Mouse (Mus musculus) spleen, adult 12 weeks (tissue): ENCODE measurements around the gene Krt80.

ENCODE experiments used
- DNase-seq: peaks from one replicate; pipeline ENCODE4 v3.0.0; 2022; ENCODE audit warnings: low spot score

The Krt80 gene

DNA sequence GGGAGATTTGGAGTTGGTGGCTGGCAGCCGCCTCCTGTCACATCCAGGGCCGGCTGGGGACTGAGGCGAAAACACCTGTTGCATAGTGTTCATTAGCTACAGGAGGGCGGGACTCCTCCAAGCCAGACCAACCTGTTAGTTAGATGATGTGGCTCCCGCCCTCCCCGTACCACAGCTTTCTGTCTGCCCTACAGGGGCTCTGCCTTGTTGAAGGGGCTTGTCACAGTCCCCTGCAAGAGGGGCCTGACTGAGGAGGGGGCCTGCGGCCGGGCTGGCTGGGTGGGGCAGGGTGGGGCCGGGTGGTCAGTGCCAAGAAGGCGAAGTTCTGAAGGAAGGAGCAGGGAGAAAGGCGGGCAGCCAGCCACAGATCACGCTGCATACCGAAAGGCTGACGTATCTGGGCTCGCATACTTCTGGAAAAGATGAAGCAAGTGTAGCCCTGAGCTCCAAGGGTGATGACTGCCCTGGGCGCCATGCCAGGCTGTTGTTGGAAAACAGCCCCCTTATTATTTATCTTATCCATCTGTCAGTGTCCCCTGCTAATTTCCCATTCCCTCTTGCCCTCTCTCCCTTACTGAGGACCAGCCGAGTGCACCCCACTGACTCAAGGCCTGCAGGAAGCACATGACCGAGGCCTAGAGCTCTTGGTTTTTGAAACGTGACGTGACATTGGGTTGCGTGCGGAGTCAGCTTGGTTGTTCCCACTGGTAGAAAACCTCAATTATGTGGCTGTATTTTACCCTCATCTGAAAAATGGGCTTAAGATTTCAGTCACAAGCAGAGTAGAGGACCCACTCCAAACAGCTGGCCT lies at the start of gene Krt80:
Gene Krt80, minus strand, starts transcription at position 62 of the 811 bp plus-strand sequence.
- no peak for DNase-seq

DNA sequence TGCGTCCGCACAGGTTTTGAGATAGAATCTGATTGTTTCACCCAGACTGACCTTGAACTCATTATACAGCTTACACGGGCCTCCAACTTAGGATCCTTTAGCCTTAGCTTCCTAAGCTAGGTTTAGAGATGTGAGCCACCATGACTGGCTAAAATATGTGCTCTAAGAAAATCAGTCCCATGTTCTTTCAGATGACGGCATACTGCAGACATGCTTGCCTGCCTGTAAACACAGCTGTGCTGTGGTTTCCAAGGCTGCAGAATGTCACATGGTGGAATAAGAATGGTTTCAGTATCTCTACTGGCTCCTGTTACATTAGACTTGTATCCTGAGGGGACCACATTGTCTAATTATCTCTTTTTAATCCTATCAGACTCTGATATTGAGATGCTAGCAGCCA lies 49.0 kb upstream of the Krt80 start:
- DNase-seq = no peak

DNA sequence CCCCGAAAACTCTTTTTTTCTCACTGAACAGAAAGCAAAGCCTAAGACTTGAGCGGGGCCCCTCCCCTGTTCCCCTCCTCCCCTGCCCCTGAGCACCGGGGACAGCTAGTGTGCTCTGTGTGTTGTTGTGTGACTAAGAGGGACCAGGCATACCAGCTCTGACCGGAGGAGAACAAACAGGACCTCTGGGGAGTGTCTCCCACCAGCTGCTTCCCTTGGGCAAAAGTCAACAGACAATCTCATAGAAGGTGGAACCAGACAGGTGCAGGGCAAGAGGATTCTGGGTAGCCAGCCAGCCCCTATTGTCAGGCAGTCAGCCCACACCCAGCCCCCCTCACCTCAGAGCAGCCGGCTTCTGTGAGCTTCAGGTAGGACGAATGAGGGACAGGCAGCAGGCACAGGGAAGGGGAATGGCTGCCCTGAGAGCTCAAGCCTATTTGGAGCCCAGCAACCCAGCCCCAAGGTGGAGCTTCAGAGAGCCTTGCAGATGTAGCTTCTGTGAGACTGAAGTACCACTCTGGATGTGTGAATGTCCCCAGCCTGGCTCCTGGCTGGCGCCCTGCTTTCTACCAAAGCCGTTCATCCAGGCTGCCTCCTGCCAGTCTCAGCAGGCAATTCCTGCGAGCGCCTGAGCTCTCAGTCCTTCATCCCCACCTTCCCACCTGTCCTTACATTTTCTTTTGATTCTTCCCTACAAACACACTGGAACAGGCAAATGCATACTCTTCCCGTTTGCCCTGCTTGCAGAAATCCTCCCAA lies 45.0 kb upstream of the Krt80 start:
- DNase-seq = no peak

DNA sequence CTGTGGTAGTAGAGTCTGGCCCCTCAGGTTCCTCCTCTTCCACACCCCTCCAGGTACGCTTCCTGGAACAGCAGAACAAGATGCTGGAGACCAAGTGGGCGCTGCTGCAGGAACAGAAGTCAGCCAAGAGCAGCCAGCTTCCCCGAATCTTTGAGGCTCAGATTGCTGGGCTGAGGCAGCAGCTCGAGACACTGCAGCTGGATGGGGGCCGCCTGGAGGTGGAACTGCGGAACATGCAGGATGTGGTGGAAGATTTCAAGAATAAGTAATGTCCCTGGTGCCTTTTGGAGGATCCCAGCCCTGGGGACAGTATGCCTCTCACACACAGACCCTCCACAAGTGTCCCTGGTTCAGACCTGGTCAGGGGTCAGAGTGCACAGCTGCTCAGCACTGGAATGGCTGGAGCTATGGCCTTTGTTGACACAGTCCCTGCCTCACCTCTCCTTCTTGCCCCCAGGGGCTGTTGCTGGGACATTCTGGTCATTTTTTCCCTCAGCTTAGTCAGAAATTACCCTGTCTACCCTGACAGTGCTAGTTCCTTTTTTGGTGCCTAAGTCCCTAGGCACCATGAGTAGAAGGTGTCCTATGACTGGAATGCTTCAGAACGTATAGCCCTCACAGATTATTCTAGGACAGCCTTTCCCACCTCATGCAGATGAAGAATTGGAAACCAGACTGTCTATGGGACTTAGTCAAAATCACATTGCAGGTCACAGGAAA lies 44.1 kb upstream of the Krt80 start:
- DNase-seq = no peak

DNA sequence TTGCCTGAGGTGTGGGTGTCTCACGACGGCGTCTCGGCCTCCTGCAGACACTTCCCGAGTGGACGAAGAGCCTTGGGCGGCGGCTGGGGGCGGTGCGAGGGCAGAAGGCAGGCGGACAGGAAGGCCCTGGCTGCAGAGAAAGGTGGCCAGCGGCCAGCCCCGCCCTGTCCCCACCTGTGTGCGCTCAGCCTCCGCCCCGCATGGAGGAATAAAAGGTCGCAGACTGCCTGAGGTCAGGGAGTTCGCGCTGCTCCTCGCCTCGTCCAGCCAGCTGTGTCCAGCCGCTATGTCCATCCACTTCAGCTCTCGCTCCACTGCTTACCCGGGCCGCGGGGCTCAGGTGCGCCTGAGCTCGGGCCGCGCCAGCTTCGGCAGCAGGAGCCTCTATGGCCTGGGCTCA lies 42.2 kb upstream of the Krt80 start:
- no peak for DNase-seq

DNA sequence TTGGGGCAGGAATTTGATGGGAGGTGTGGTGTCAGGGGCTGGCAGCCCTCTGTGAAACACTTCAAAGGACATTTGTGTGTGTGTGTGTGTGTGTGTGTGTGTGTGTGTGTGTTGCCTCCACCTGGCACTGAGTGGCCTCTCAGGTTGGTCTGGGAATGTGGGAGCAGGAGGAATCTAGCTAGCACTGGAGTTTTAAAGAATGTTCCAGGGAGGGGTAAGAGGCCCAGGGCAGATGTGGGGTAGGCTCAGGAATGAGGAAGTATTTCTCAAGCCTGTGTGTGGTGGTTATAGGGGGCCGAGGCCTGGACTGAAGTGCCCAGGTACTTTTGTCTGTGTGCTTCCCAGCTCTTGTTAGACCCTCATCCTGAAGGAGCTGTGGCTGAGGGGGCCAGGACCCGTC lies 40.8 kb upstream of the Krt80 start, which contains the start of gene Krt7:
Gene Krt7, plus strand, starts transcription at position 269 of the 400 bp plus-strand sequence.
- no peak for DNase-seq

DNA sequence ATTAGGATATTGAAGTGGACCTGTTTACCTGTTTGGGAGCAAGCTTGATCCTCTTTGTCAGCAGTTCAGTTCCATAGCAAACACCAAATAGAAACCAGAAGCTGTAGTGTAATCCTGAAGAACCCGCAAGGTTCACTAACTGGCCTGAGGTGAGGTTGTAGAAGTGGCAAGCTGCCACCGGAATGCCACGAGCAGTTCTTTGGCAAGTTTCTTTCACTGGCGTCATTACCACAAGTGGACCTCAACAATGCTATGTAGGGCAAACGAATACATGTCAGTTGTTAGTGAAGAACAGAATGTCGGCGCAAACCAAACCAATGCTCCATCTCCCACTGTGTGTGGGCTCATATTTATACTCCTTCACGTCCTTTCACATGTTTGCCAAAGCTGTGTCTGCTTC lies 28.3 kb upstream of the Krt80 start:
- DNase-seq = no peak

DNA sequence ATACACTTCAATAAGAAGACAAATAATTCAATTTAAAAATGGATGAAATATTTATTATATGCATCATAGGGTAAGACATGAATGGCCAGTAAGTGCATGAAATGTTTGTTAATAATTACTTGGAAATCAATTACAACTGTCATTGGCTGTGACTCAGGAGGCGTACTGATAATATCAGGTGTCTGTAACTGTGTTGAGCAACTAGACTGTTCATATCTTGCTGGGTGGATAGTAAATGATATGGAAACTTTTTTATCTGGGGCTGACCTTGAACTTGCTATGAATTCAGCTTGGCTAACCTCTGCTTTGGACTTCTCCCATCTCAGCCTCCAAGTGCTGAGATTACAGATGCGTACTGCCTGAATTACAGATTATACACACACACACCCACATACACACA lies 27.7 kb upstream of the Krt80 start:
- no peak for DNase-seq

DNA sequence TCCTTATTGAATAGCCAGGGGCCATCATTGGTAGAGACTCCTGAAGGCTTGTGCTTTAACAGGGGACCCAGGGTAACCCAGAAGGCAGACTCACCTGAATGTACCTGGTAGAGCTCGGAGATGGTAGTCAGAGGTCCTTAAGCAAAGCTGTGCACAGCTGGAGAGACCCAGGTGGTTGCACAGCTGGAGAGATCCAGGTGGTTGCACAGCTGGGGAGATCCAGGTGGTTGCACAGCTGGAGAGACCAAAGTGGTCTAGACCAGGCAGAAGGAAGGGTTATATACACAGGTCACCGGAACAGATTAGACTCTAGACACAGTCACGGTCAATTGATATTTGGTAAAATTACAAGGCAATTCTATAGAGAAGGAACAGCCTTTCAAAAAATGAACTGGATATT lies 27.0 kb upstream of the Krt80 start:
- DNase-seq = no peak

DNA sequence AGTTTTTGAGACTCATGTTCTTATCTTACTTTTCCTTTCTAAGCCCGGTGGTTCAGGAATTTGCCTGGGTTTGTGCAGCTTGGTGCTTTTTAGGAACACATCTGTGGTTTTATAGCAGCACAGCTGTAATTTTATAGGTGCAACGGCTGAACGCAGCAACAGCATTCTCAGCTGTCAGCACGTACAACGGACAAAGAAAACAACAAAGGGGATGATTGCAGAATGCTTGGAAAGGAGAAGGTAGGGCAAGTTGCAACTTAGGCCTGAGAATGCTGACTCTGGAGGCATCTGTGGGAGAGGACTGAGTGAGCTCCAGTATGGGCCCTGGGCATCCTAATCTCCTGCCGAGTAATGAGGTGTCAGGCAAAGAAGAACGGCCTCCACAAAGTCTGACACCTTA lies 26.5 kb upstream of the Krt80 start:
- no peak for DNase-seq

DNA sequence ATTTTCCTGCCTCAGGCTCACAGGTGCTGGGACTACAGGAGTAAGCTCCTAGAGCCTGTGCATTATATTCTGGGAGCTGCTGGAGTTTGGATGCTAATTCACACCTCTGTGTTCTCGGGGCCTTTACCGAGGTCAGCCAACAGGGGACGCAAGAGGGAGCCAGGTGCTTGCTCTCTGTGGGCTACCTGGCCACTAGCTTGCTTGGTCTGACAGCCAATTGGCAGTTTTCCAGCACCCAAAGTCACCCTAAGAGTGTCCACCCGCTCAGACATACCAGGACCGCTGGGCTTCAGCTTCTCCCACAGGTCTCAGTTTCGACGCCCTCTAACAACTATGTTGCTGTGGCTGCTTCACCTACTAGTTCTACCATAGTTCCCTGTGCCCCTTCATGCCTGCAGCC lies 24.9 kb upstream of the Krt80 start:
- DNase-seq = no peak

DNA sequence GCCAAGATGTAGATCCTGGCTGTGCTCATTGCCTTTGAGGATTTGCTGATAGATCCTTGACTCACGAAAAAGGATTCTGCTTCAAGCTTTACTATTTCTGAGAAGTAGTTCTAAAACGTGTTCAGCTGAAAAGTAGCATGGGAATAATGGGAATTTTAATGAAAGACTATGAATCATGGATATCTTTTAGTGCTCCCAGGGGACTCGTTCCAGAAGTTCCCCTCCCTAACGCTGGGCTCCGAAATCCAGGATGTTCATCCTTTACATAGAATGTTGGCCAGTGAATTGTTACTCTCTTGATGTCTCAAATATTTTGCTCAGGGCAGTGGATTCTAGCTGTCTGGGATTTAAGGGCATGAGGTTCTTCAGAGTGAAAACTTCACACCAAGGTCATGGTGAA lies 22.3 kb upstream of the Krt80 start:
- DNase-seq = no peak

DNA sequence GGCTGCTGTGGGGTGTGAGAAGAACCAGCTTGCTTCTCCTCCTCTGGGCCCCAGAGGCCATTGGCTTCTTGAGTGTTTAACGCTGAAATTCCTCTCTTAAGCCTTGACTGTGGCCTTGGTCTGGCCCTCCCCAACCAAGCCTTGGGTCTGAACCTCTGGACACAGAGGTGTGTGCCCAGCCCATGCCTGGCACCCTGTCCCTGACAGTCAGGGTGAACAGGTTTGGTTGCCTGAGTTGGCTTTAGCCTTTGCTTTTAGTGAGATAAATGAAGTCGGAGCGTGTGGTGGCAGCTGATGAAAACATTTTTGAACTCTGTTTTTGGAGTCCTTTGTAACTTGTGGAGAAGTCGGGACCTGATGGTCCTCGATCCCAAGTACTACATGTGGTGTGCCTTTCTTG lies 20.2 kb upstream of the Krt80 start:
- no peak for DNase-seq

DNA sequence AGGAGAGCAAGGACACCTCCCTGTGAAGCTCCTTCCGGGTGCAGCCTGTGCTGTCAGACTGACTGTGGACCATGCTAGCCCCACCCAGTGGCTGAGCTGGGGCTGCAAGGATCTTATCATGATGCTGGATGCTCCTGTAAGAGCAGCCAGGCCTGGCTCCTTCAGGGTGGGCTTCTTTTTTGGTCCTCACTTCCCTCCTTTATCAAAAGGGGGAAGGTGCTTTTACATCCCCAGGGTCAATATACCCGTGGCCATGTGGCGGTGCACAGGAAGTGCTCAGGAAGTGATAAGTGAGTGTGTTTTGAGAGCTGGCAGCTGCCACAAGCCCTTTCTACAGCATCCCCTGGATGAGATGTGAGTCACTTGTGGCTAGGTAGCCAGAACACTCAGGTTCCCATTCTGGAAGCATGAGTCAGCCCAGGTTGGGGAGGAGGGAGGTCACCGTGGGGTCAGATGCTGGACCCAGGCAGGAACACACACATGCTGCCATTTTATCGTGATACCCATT lies 18.1 kb upstream of the Krt80 start:
- DNase-seq = no peak

DNA sequence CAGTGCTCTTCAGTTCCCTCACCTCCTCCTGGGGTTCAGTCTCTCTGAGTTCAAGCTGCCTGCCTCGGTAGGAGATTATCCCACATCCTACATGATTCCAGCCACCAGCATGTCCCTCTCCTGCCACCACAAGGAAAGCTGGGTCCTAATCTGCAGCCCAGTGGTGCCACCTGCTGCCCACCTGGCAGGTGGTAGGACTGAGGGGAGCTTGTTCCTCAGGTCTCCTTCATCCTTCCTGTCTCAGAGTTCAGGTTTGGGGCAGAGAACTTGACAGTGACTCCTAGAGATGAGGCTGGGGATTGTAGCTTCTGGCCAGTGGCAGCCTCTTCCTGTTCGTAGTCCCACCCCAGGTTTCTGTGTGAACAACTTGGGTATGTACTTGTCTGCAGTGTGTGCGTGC lies 17.2 kb upstream of the Krt80 start:
- DNase-seq = no peak

DNA sequence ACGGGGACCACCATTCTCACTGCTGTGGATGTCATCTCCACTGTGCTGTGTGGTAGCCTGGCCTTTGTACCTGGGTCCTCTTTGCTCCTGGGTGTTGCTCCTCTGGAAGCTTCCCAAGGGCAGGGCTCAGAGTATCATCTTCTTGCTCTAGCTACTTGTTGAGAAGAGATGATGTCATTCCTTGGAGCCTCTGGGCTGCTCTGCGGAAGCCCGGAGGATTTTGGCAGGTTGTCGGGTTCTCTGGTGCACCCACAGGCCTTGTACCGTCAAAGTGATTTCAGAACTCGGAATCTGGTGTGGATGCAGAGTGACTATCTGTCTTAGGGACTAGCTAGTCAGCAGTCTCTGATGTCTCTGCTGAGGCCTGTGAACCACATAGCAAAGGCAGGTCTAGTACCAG lies 15.1 kb upstream of the Krt80 start:
- DNase-seq = no peak

DNA sequence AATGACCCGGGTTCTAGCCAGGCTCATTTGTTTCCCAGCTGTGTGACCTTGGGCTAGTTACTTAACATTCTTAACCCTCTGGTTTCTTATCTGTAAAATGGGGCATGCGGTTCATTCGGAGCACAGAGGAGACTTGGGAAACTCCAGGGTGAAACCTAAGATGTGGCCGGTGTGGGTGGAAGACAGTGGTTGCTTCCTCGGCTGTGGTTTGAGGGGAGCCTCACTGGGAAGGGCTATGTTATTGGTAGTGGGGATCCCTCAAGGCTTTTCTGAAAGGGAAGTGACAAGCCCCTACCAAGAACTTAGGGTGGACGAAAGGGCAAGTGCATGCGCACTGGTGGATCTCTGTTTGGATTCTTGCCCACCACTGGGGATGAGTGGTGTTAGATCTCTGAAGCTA lies 14.6 kb upstream of the Krt80 start:
- DNase-seq = no peak

DNA sequence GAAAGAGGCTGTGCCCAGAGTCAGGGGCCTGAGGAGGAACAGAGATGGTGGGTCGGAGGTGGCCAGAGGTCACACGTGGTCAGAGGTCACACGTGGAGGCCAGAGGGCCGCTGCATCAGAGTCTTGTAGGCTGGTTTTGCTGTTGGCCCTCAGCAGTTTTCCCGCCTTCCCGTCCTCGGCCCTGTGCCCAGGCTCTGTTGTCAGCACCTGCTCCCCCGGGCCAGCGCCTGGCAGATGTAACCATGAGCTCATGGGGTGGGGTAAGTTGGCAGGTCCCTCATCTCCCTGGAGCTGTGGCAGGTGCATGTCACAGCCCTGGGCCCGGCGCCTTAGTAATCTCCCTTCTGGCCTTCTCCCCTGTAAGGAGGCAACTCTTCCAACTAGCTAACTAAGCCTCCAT lies 12.8 kb upstream of the Krt80 start:
- no peak for DNase-seq

DNA sequence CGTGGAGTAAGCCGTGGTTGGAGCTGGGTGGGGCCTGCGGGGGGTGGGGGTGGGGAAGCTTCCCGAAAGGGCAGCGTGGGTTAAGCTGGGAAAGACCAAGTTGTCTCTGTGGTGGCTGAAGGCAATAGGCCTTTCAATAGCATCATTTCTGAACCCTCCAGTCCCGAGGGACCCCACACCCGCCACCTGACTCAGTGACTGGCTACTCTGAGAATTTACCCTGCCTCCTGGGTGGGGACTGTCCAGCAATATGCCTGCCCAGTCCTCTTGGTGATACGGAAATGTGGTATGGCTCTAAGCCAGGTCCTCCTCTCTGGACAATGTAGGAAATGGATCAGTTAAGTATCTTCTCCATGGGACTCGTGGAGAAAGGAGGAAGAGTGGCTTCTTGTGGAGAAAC lies 11.8 kb upstream of the Krt80 start:
- DNase-seq = no peak

DNA sequence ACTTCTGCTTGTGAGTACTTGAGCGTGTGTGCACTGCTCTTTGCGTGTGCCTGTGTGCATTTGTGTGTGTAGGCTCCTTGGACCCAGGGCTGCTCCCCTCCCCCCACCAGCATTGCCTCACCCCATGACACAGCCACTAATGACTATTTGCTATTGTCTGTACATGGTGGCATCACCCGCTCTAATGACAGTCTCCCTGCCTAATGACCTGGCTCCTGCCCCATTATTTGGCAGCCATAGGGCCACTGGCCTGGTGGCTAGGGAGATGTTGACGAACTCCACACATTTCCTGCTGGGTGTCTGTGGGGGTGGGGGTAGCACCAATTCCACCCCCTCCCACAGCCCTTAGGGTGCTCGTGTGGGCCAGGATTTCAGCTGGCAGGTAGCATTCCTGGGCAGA lies 8.7 kb upstream of the Krt80 start:
- no peak for DNase-seq

DNA sequence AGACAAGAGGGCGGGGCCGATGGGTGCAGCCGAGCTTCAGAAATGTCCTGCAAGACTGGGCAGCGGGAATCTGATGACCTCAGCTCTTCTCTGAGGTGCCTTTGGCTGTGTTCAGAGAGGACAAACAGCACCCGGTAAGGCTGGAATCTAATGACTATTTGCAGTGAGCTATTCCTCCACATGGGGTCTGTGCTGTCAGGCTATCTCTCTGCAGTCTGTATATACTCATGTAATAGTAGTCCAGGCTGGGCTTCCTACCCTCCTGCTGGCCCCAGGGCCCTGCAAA lies 6.8 kb upstream of the Krt80 start:
- DNase-seq = no peak

DNA sequence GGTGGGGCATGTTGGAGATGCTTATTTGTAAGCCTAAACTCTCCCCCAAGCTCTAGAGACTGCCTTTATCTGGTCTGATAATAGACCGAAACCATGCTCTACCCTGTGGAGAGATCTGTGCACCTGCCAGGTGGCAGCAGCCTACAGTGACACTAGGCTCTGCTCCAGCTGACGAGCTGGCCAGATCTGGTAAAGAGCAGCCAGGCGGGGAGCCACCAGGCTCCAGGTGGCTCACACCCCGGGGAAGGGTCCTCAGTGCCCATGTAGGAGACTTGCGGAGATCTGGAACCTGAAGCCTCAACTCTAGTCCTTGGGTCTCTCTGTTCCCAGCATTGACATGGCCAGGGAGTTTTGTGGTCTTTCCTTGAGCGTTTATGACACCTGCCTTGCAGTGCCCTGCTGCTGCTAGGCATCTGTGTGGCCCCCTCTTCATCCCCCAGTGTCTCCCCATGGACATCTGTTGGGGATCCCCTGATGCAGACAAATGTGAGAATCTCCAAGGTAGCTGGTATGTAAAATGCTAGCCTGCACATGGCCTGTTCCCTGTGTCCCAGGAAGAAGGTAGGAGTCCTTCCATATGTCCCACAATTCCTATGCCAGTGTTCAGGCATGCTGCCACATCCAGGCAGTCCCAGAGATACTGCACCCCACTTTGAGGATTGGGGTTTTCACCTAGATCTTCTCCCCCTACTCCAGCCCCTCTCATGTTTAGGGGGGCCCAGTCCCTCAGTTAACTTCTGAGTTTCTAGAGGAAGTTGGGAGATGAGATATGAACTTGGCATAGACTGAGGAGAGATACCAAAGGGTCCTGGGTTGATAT lies 6.2 kb upstream of the Krt80 start:
- DNase-seq = no peak
